Mouse (Mus musculus): ENCODE results near the gene Ly6g6f.
"Not testable (repeated sequence)": the region's sequence is repeated elsewhere in the genome, so short reads cannot be mapped to it uniquely, and the experiment has no call there.

DNA sequence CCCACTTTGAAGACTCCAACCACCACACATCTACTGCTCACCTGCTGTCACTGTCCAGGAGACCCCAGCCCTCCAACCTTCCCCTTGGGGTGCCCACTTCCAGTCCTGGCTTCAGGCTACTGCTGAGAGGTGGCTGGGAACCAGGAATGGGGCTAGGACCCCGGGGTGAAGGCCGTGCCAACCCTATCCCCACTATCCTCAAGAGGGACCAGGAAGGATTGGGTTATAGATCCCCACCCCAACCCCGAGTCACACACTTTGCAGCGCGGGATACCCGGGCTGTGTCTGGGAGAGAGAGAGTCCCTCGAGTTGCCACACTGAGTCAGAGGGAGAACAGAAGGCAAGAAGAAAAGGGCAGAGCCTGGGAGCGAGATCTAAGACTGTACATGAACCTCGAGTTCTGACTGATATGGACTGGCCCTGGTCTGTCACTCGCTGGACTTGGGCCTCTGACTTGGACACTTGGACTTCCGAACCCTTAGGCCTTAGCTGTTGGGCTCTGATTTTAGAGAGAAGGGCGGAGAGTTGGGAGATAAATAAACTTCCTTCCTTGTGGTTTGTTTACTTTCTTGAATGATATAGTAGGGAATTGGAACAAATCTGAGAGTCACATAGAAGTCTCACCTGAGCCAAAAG lies 39.0 kb upstream of the Ly6g6f start:
- TF ChIP-seq MEF2A (IDR thresholded peaks at IDR 0.05; ENCODE audit: extremely low read depth, insufficient replicate concordance, low read depth, low read length, poor library complexity, severe bottlenecking); CTCF (IDR thresholded peaks at IDR 0.05 in 2 of 3, conservative IDR thresholded peaks at IDR 0.05 in 1 of 3; ENCODE audit: control insufficient read depth in 1 of 3, insufficient read depth in 1 of 3, low read depth in 2 of 3, low read length in 3 of 3, poor library complexity in 1 of 3, severe bottlenecking in 1 of 3); POLR2A (IDR thresholded peaks at IDR 0.05; ENCODE audit: control insufficient read depth in 1 of 2, insufficient read depth in 1 of 2, low read depth in 1 of 2, low read length in 2 of 2, poor library complexity in 1 of 2); TAL1 (IDR thresholded peaks at IDR 0.05; ENCODE audit: low read length); EP300 (IDR thresholded peaks at IDR 0.05; ENCODE audit: low read depth in 1 of 2, low read length in 2 of 2); GATA1 (IDR thresholded peaks at IDR 0.05; ENCODE audit: low read depth, low read length); HCFC1 (IDR thresholded peaks at IDR 0.05; ENCODE audit: low read depth, low read length); MAX (IDR thresholded peaks at IDR 0.05; ENCODE audit: low read length); E2F4 (IDR thresholded peaks at IDR 0.05; ENCODE audit: borderline replicate concordance, low read depth, low read length); GABPA (IDR thresholded peaks at IDR 0.05; ENCODE audit: low read depth, low read length); MAFK (IDR thresholded peaks at IDR 0.05; ENCODE audit: borderline replicate concordance, low read depth, low read length); TBP (IDR thresholded peaks at IDR 0.05; ENCODE audit: low read depth, low read length); SMC3 (IDR thresholded peaks at IDR 0.05; ENCODE audit: low read depth, low read length): not testable (repeated sequence)
